Mouse (Mus musculus) CD8-positive naive resting alpha-beta T cell, adult 2 months (primary cell): ENCODE results near the gene Rnd2.
A peak's percentile ranks its signal among the peaks of the same experiment; 100 is the strongest.
"Not testable (repeated sequence)": the region's sequence is repeated elsewhere in the genome, so short reads cannot be mapped to it uniquely, and the experiment has no call there.

Source experiments
- DNase-seq, 2 experiments: peaks; one replicate each; pipeline ENCODE4 v3.0.0; 2022; ENCODE audit warnings: low read depth in 2 of 2, low spot score in 2 of 2

The Rnd2 gene

DNA sequence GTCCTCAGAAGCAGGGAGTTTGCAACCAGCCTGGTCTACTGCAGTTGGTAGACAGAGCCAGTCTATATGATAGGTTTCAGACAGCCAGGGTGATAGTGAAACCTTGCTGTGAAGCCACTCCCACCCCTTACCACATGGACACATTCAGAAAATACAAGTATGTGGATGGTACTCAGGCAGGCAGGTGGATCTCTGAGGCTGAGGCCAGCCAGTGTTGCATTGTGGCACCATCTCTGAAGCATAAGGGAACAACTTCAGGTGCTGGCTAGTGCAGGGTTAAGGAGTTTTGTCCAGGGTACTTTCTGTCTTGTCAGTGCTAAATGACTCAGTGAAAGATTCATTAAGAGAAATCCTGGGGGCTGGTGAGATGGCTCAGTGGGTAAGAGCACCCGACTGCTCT is 18.5 kb upstream of the Rnd2 start:
- DNase-seq, result no peak

GRCm38 (mm10) chr11:101446860-101447259 is 17.9 kb upstream of the Rnd2 start:
- not testable (repeated sequence) for DNase-seq

DNA sequence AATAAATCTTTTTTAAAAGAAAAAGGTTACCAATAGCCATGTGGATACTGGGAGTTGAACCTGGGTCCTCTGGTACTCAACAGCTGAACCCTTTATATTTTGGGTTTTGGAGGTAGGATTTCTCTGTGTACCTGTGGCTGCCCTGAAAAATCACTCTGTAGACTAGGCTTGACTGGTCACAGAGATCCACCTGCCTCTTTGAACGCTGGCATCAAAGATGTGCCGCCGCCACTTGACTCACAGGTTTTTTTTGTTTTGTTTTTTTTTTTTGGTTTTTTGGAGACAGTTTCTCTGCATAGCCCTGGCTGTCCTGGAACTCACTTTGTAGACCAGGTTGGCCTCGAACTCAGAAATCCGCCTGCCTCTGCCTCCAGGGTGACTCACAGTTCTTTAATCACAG is 17.0 kb upstream of the Rnd2 start:
- no peak for DNase-seq

DNA sequence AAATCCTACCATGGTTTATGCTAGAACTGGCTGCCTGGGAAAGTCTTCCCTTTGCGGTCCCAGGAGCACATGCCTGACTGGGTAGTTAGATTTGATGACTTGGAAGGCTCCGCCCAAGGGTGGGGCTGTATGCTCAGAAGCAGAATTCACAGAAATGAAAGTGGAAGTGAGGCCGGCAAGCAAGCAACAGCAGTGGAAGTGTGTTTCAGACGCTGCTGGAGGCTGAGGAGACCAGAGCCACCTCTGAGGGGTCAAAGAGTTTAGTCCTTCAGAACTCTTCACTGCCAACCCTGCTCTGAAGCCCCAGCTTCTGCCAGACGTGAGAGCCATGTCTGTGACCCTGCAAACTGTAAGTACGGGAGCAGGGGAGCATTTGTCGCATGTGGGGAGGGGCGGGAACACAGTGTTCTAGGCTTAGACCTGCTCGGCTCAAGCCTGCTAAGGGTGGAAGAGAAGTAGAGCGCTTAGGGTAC is 16.5 kb upstream of the Rnd2 start, which contains the start of gene Ifi35:
Ifi35 (plus strand) TSS at position 134 of the 473 bp plus-strand sequence.
- peak; percentile 48 to 64 for DNase-seq

- no peak for DNase-seq
Measured at GRCm38 (mm10) chr11:101448899-101449298, 15.9 kb upstream of the Rnd2 start.

GRCm38 (mm10) chr11:101449596-101449995 is 15.2 kb upstream of the Rnd2 start:
- DNase-seq, result not testable (repeated sequence)

DNA sequence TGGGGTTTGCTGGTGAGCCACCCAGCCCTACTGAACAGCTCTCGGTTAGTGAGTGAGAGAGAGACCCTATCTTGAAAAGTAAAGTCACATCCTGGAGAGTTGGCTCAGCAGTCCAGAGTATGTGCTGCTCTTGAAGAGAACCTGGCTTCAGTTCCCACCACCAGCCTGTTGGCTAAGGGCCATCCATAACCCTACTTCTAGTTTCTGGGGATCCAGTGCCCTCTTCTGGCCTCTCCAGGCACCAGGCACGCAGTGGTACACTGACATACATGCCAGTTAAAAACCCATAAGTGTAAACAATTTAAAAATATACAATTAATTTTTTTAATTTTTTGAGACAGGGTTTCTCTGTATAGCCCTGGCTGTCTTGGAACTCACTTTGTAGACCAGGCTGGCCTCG is 14.4 kb upstream of the Rnd2 start:
- DNase-seq, result no peak

DNA sequence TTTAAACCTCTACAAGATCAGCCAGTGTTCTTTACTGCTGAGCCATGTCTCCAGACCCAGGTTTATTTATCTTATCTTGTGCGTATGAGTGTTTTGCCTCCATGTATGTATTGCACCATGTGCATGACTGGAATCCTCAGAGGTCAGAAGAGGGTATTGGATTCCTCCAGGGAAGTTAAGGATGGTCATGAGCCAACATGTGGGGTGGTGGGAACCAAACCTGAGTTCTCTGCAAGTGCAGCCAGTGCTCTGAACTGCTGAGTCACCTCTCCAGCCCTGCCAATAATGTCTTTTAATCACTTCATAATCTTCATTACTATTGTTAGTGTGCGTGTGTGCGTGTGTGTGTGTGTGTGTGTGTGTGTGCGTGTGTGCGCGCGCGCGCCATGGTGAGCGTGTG is 13.3 kb upstream of the Rnd2 start:
- no peak for DNase-seq

DNA sequence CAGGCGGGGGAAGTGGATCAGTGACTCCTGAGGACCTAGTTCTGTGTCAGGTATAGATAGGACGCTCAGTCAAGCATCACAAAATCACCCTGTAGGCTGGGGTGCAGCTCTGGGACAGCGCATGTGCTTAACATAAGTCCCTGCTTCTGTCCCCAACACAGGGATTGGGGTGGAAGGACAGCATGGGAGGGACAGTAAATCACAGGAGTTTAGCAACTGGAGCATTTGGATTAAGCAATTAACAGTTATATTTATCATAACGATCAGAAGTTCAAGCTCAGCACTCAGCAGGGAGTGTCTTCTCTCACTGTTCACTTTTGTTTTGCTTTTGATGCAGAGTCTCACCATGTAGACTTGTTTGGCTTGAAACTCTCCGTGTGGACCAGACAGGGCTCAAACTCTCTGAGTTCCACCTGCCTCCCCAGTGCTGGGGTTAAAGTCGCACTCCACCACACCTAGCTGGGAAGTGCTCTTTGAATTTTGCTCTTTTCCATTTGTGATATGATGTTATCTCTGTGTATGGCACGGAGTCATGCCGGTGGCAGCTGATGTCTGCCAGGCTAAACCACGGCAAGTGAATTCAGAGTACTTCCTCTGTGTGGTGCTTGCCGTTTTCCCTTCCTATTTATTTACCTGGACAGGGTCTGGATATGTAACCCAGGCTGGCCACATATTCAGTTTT is 12.6 kb upstream of the Rnd2 start:
- no peak for DNase-seq

DNA sequence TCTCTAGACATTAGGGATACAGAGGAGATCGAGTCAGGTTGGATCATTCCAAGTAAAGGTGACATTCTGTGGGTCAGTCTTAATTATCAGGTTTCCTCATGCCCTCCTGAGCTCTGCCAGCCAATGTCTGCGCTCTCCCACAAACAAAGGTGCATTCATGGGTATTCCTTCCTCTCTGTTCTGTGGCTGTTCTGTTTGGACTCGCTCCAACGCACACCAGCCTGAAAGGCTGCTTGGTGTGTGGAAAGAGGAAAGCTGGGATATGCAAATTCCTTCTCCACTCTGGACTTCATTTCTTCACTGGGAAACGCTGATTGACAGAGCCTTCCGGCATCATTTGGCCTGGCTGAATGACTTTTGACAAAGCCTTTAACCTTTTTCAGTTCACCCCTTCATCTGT is 10.1 kb upstream of the Rnd2 start:
- no peak for DNase-seq

DNA sequence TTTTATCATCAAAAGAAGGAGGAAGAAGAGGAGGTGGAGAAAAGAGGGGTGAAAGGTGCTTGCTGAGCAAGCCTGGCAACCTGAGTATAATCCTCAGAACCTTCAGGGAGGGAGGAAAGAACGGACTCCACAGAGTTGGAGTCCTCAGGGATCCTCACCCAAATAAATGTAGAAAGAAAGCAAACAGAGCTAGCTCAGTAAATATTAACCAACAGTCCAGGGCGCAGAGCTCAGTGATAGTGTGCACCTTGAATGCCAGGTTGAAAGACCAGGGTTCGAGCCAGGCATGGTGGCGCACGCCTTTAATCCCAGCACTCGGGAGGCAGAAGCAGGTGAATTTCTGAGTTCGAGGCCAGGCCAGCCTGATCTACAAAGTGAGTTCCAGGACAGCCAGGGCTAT is 9.2 kb upstream of the Rnd2 start:
- DNase-seq, result no peak

DNA sequence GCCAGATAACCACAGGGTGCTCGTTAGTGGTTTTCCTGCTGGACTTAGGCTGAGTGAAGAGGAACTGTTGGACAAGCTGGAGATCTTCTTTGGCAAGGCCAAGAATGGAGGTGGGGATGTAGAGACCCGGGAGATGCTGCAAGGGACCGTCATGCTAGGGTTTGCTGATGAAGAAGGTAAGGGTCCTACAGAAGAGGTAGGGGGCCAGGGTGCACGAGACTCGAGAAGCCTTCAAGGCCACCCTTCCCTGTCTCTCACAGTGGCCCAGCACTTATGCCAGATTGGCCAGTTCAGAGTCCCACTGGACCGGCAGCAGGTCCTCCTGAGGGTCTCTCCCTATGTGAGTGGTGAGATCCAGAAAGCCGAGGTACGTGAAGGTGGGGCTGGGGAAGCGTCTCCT is 7.2 kb upstream of the Rnd2 start:
- no peak for DNase-seq

DNA sequence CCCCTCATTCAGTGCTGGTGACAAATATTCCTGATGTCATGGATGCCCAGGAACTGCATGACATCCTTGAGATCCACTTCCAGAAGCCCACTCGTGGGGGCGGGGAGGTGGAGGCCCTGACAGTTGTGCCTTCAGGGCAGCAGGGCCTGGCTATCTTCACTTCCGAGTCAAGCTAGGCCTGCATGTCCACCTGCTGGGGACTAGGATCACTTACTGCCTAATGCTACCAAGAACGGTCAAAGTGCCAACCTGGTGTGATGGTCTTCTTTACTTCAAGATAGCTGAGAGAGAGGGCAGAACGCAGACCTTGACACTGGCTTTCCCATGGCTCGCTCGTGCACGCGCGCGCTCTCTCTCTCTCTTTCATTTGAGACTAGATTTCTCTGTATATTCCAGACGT is 6.6 kb upstream of the Rnd2 start:
- DNase-seq, result no peak

DNA sequence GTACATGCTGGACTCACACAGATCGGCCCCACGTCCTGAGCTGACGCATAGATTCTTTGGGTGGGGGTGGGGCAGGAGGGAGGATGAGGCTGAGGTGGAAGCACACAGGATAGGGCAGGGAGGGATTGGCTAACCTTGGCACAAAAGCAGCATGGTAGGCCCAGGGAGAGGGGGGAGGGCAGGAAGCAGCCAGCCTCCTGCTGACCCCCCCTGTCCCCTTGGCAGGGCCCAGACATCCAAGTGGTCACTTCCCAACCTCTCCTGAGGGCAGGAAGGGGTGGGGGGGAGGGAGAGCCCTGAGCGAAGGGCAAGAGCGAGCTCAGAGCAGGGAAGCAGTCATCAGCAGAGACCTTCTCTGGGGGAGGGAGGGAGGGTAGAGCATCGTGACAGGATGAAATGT is 5.1 kb upstream of the Rnd2 start:
- DNase-seq, result no peak

DNA sequence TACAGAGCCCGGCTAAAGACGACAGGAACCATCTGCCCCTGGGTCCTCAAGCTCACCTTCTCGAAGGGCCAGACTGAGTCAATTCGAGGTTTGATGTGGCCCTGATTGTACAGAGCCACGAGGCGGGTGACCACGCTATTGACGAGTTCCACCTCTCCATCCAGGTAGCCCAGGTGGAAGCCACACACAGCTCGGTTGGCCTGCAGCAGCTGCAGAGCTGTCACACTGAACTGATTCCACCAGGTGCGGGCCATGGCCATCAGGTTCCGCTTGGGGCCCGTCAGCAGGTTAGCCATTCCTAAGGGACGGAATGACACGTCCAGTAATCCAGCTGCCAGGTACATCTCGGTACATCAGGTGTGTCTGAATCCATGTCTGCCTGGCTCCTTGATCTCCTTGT is 4.5 kb upstream of the Rnd2 start:
- no peak for DNase-seq

DNA sequence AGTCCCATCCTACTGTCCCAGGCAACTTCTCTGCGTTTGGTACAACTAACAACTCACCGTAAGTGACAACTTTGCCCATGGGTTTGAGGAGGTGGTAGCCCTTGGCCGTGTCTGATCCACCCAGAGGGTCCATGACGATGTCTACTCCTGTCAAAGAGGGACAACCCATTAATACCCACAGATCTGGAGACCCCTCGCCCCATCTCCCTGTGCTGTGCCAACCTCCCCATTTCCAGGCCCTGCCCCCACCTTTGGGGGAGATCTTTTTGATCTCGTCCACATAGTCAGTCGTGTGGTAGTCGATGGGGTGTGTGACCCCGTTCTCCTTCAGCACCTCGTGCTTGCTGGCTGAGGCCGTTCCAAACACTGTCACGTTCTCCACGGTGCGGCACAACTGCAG is 2.7 kb upstream of the Rnd2 start:
- no peak for DNase-seq

GRCm38 (mm10) chr11:101462583-101463440 is 2.0 kb upstream of the Rnd2 start:
- DNase-seq, result no peak

DNA sequence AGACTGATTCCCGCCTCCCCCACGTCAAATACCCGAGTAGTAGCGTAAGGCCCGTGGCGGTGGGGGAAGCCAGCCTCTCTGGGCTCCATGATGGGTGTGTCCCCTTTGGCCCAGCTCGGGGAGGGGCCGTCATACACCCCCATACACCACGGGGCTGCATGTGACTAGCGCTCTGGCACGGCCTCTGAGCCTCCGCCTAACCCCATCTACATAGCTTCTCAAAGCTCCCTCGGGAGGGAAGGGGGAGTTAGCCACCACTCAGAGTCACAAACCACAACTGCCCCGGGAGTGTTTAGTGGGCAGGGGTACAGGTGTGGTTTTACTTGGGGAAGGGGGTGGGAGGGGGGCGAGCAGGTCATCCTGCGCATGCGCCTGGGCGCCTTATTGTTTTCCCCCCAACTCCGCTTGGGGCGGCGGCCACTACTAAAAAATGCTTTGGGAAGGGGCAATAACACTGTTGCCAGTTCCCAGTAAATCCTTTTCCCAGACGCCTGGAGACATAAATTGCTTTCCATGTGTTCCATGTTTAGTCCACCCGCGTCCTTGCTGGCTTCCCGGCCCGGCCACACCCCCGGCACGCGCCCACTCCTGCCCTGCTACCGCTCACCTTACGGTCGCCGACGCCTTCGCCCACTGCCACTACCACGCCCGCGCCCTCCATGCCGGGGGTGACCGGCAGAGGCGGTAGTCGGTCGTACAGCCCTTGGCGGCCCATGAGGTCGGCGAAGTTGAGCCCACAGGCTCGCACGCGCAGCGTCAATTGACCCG is 486 bp downstream of the Rnd2 start:
- peak; percentile 47 to 60 for DNase-seq

GRCm38 (mm10) chr11:101465869-101466551 is 1.2 kb downstream of the Rnd2 start, which contains the start of gene Vat1:
Gene Vat1 (minus strand): TSS chr11:101466230.
- peak; percentile 35 to 36 for DNase-seq

GRCm38 (mm10) chr11:101466552-101466950 is 1.8 kb downstream of the Rnd2 start:
- not testable (repeated sequence) for DNase-seq
